12 mouse cellular contexts compared by ENCODE assay signal in genomic region chr3:89872684-89873083, GRCm38 (mm10). TPM values are rescaled to one million over a fixed set of nuclear protein-coding genes. Genes with fewer than 3 reads are reported as not detected.
DNase-seq lines count a peak whose midpoint lies in the region; ATAC-seq and TF ChIP-seq lines count a peak whose summit lies in the region.
"Had no signal": no experiment of that assay in that cellular context is flagged by ENCODE, and none has a peak within 500 bp of the region (broad histone marks: within the 10 kb centered on the region; RNA-seq: fewer than 3 reads in every experiment).

No protein-coding gene starts in this region.

- H3K36me3 ChIP-seq in forebrain, embryonic 14.5 days (ENCODE audit: control insufficient read depth, insufficient read depth, low read length): no peaks in the 10 kb centered on the region
- no peaks in the 10 kb centered on the region for H3K36me3 ChIP-seq in forebrain, embryonic 15.5 days
- no peaks in the 10 kb centered on the region for H3K36me3 ChIP-seq in thymus, adult 2 months (ENCODE audit: control insufficient read depth, insufficient read depth, low read length)
- H3K36me3 ChIP-seq in stomach, postnatal 0 days (ENCODE audit: control insufficient read depth, insufficient read depth, low read length): no peaks in the 10 kb centered on the region
- H3K36me3 ChIP-seq: midbrain, embryonic 15.5 days had no signal

- no peak for TF ChIP-seq CTCF in thymus, adult 2 months (IDR thresholded peaks at IDR 0.05; ENCODE audit: borderline replicate concordance, control insufficient read depth, extremely low read depth, insufficient read depth, low read length, poor library complexity)
- no peak for TF ChIP-seq CTCF in lung, adult 2 months (IDR thresholded peaks at IDR 0.05; ENCODE audit: insufficient read depth, low read length)
- TF ChIP-seq CTCF in stomach, postnatal 0 days (IDR thresholded peaks at IDR 0.05; ENCODE audit: low read depth): no peak

- H3K4me2 ChIP-seq in forebrain, embryonic 14.5 days (ENCODE audit: low read length): no peak overlapping the region
- H3K4me2 ChIP-seq in forebrain, embryonic 15.5 days (replicated peaks): no peak overlapping the region
- H3K4me2 ChIP-seq in stomach, postnatal 0 days (replicated peaks; ENCODE audit: low read depth): no peak overlapping the region
- H3K4me2 ChIP-seq: midbrain, embryonic 15.5 days had no signal

- peak; percentile 16 for TF ChIP-seq EP300 in stomach, postnatal 0 days (optimal IDR thresholded peaks at IDR 0.05)

- no peak for TF ChIP-seq POLR2A in thymus, adult 2 months (IDR thresholded peaks at IDR 0.05; ENCODE audit: control insufficient read depth, extremely low read depth, insufficient read depth, low read length, poor library complexity)
- TF ChIP-seq POLR2A in lung, adult 2 months (IDR thresholded peaks at IDR 0.05; ENCODE audit: borderline replicate concordance, extremely low read depth, low read depth, low read length): no peak

- H3K27ac ChIP-seq in forebrain, embryonic 14.5 days (ENCODE audit: low read depth, low read length): no peak overlapping the region
- no peak overlapping the region for H3K27ac ChIP-seq in forebrain, embryonic 15.5 days (replicated peaks)
- peak overlapping the region; percentile 52 for H3K27ac ChIP-seq in thymus, adult 2 months (ENCODE audit: control insufficient read depth, insufficient read depth, low read length)
- H3K27ac ChIP-seq in stomach, postnatal 0 days (replicated peaks): peak overlapping the region; percentile 49
- H3K27ac ChIP-seq: midbrain, embryonic 15.5 days had no signal

- H3K4me1 ChIP-seq in forebrain, embryonic 14.5 days (ENCODE audit: control insufficient read depth, insufficient read depth, low read length): peaks cover 10% of the 10 kb centered on the region
- H3K4me1 ChIP-seq in forebrain, embryonic 15.5 days: peaks cover 20% of the 10 kb centered on the region
- H3K4me1 ChIP-seq in thymus, adult 2 months (replicated peaks; ENCODE audit: control insufficient read depth, insufficient read depth, low read length): peaks cover 63% of the 10 kb centered on the region
- H3K4me1 ChIP-seq in lung, adult 2 months (ENCODE audit: control insufficient read depth, insufficient read depth, low read length): peaks cover 7% of the 10 kb centered on the region; the same call in 1 of the 2 replicates
- peaks cover 6% of the 10 kb centered on the region; the same call in 1 of the 2 replicates for H3K4me1 ChIP-seq in stomach, postnatal 0 days (replicated peaks; ENCODE audit: control insufficient read depth, insufficient read depth)

- no peaks in the 10 kb centered on the region for H3K27me3 ChIP-seq in forebrain, embryonic 14.5 days (replicated peaks; ENCODE audit: control insufficient read depth, insufficient read depth, low read length)
- no peaks in the 10 kb centered on the region for H3K27me3 ChIP-seq in forebrain, embryonic 15.5 days
- no peaks in the 10 kb centered on the region for H3K27me3 ChIP-seq in thymus, adult 2 months (ENCODE audit: control insufficient read depth, insufficient read depth, low read length)
- no peaks in the 10 kb centered on the region for H3K27me3 ChIP-seq in stomach, postnatal 0 days (ENCODE audit: control insufficient read depth, insufficient read depth, low read length)

- DNase-seq in forebrain, embryonic 14.5 days (ENCODE audit: low spot score): peak; percentile 58
- no peak for DNase-seq in thymus, adult 2 months
- DNase-seq in thymus, postnatal 4 days: no peak
- DNase-seq in lung, adult 2 months: peak; percentile 45
- no peak for DNase-seq in stomach, postnatal 0 days (ENCODE audit: low spot score)
- no peak for DNase-seq in gastrocnemius, postnatal 25 days
- DNase-seq in layer of hippocampus, adult 8-10 months (ENCODE audit: low spot score in 2 of 2): no peak
- DNase-seq: adrenal gland, adult 8-10 months; right cerebral cortex, adult 18-20 months had no signal

- no peak overlapping the region for H3K4me3 ChIP-seq in forebrain, embryonic 14.5 days (ENCODE audit: low read depth, low read length)
- no peak overlapping the region for H3K4me3 ChIP-seq in forebrain, embryonic 15.5 days
- no peak overlapping the region for H3K4me3 ChIP-seq in thymus, adult 2 months (ENCODE audit: control insufficient read depth, insufficient read depth, low read length)
- H3K4me3 ChIP-seq in lung, adult 2 months (replicated peaks; ENCODE audit: extremely low read depth, low read depth, low read length): no peak overlapping the region
- H3K4me3 ChIP-seq in stomach, postnatal 0 days (ENCODE audit: low read depth, low read length): no peak overlapping the region
- H3K4me3 ChIP-seq: midbrain, embryonic 15.5 days had no signal

- no peak for ATAC-seq in forebrain, embryonic 14.5 days
- ATAC-seq in forebrain, embryonic 15.5 days (replicated peaks): no peak
- peak; percentile 31; the same call in 1 of the 2 replicates for ATAC-seq in stomach, postnatal 0 days (ENCODE audit: low FRiP score, low TSS enrichment)
- ATAC-seq: midbrain, embryonic 15.5 days had no signal

- H3K9me3 ChIP-seq in forebrain, embryonic 14.5 days (replicated peaks; ENCODE audit: control insufficient read depth, low read length): no peaks in the 10 kb centered on the region
- no peaks in the 10 kb centered on the region for H3K9me3 ChIP-seq in forebrain, embryonic 15.5 days
- no peaks in the 10 kb centered on the region for H3K9me3 ChIP-seq in stomach, postnatal 0 days (ENCODE audit: control insufficient read depth, low read length)
- H3K9me3 ChIP-seq: midbrain, embryonic 15.5 days had no signal

- WGBS in forebrain, embryonic 14.5 days: 74% methylated on average over 6 of the region's 6 CpGs
- WGBS in forebrain, embryonic 15.5 days: 72% methylated on average over 6 of the region's 6 CpGs
- WGBS in thymus, adult 2 months: 89% methylated on average over 6 of the region's 6 CpGs
- WGBS in lung, adult 2 months: 22% methylated on average over 6 of the region's 6 CpGs
- WGBS in stomach, postnatal 0 days: 27% methylated on average over 6 of the region's 6 CpGs

- H3K9ac ChIP-seq in forebrain, embryonic 14.5 days (ENCODE audit: low read length): no peak overlapping the region
- no peak overlapping the region for H3K9ac ChIP-seq in forebrain, embryonic 15.5 days (replicated peaks)
- no peak overlapping the region for H3K9ac ChIP-seq in stomach, postnatal 0 days (ENCODE audit: low read length)
- H3K9ac ChIP-seq: midbrain, embryonic 15.5 days had no signal

RNA-seq across cellular contexts. Expression of gene Il6ra, which starts 40.3 kb away (rescaled TPM):
- polyA plus RNA-seq in forebrain, embryonic 14.5 days (2014; fragmentation: Nextera tagmentation; extraction: Ambion mirVana): 0.37 and 0.47 TPM in 2 replicates
- polyA plus RNA-seq in forebrain, embryonic 15.5 days (2015; fragmentation: Nextera tagmentation; extraction: Ambion mirVana): 0.73 and 0.82 TPM in 2 replicates
- 10.4 and 11.1 TPM in 2 replicates for polyA plus RNA-seq in thymus, adult 2 months (2012; rRNA removed)
- polyA plus RNA-seq in lung, adult 2 months (2012; rRNA removed): 19.8 and 22.6 TPM in 2 replicates
- 4.3 and 4.5 TPM in 2 replicates for polyA plus RNA-seq in stomach, postnatal 0 days (2015; fragmentation: Nextera tagmentation; extraction: Ambion mirVana)
- 1 to 10 TPM; 3.1 to 4.2 TPM for total RNA-seq in gastrocnemius, postnatal 25 days (2021)
- 1 to 10 TPM; 6.6 to 9.4 (median 8.1) TPM for total RNA-seq in layer of hippocampus, adult 8-10 months (2022)

RNA-seq across cellular contexts. Expression of gene She, which starts 41.5 kb away (rescaled TPM):
- 0.93 and 0.95 TPM in 2 replicates for polyA plus RNA-seq in forebrain, embryonic 14.5 days (2014; fragmentation: Nextera tagmentation; extraction: Ambion mirVana)
- 1.1 and 1.3 TPM in 2 replicates for polyA plus RNA-seq in forebrain, embryonic 15.5 days (2015; fragmentation: Nextera tagmentation; extraction: Ambion mirVana)
- 0.43 and 0.69 TPM in 2 replicates for polyA plus RNA-seq in thymus, adult 2 months (2012; rRNA removed)
- polyA plus RNA-seq in lung, adult 2 months (2012; rRNA removed): 15.1 and 16.3 TPM in 2 replicates
- 1.4 and 1.5 TPM in 2 replicates for polyA plus RNA-seq in stomach, postnatal 0 days (2015; fragmentation: Nextera tagmentation; extraction: Ambion mirVana)
- 1 to 10 TPM; 4.2 to 5.0 TPM for total RNA-seq in gastrocnemius, postnatal 25 days (2021)
- 1 to 10 TPM; 2.9 to 5.3 (median 3.6) TPM for total RNA-seq in layer of hippocampus, adult 8-10 months (2022)
- total RNA-seq: hematopoietic stem cell, adult 5-6 weeks had no signal

Comparison
In these comparisons a context has a peak if more than half of its experiments do, and no peak if none do; other contexts are left out.
1. DNase-seq: peak in forebrain, embryonic 14.5 days (single experiment) and lung, adult 2 months (single experiment); none in thymus, adult 2 months (single experiment), thymus, postnatal 4 days (single experiment), stomach, postnatal 0 days (single experiment), gastrocnemius, postnatal 25 days (single experiment) and layer of hippocampus, adult 8-10 months (0 of 2).
2. H3K27ac ChIP-seq: peak in thymus, adult 2 months (single experiment) and stomach, postnatal 0 days (single experiment); none in forebrain, embryonic 14.5 days (single experiment) and forebrain, embryonic 15.5 days (single experiment).